Mouse (Mus musculus): ENCODE measurements at regions not wholly inside any gene's neighbourhood (a gene's known extent, or its start where the extent isn't known, plus 50 kb on each side); places are given as distances from the start of the nearest gene placed in this dataset.

DNA sequence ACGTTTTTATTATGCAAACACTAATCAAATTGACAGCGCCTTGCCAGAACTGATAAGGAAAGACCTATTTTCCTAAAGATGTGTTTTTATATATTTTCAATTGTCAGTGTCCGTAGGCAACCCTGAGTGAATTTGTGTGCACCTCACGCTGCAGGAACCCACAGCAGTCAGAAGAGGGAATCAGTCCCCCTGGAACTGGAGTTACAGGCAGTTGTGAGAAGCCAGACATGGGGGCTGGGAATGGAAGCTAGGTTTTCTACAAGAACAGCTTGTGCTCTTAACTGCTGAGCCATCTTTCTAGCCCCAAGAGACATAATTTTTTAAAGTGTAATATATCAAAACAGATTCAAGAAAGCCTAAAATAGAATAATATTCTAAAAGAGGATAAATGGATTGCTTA lies 134.0 kb upstream of the Phactr1 start:
- TF ChIP-seq CTCF (IDR thresholded peaks at IDR 0.05; ENCODE audit: insufficient read depth, low read length) (no peak), POLR2A (IDR thresholded peaks at IDR 0.05; ENCODE audit: borderline replicate concordance, extremely low read depth, low read depth, low read length) (no peak)

Measured in lung, adult 2 months (tissue).